Mouse (Mus musculus): Measurements from ENCODE around the gene Cd8a. TPM values are rescaled to one million over a fixed set of nuclear protein-coding genes. Genes with fewer than 3 reads are reported as not detected.

The Cd8a gene
- polyA plus RNA-seq, 1 experiment from 2014 or later = 0.10 TPM

DNA sequence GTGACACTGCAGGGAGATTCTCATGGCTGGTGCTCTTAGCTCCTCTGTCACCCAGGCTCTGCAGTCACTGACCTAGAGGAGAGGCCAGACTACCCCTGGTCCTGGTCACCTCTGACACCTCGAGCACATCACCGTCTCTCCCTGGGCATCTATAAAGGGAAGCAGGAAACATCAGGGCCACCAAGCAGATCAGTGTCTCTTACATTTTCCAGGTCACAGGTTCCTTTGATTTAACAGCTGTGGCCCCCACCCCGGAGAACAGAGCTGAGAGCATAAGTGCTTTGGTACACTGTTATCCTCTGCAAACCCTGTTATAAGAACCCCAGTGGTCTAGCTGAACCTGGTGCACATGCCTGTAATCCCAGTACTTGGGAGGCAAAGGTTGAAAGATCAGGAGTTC is 40.2 kb upstream of the Cd8a start:
- 74% methylated on average over 3 of the region's 3 CpGs for WGBS
- Histone ChIP-seq H3K4me2 (replicated peaks; ENCODE audit: low read depth, low read length) (no peak overlapping the region), H3K9me3 (ENCODE audit: low read length) (no peaks in the 10 kb centered on the region), H3K27ac (ENCODE audit: low read length) (no peak overlapping the region), H3K36me3 (ENCODE audit: insufficient read depth, low read length) (no peaks in the 10 kb centered on the region), H3K9ac (replicated peaks; ENCODE audit: low read depth) (no peak overlapping the region), H3K27me3 (replicated peaks; ENCODE audit: insufficient read depth, low read length) (no peaks in the 10 kb centered on the region), H3K4me1 (ENCODE audit: insufficient read depth, low read depth, low read length) (no peaks in the 10 kb centered on the region), H3K4me3 (ENCODE audit: low read depth, low read length) (no peak overlapping the region)
- TF ChIP-seq EP300 (IDR thresholded peaks at IDR 0.05) (no peak), CTCF (IDR thresholded peaks at IDR 0.05) (no peak)
- ATAC-seq = no peak
- no peak for DNase-seq (ENCODE audit: low spot score)

- Histone ChIP-seq H3K4me2 (replicated peaks; ENCODE audit: low read depth, low read length) (no peak overlapping the region), H3K36me3 (ENCODE audit: insufficient read depth, low read length) (no peaks in the 10 kb centered on the region), H3K4me3 (ENCODE audit: low read depth, low read length) (no peak overlapping the region), H3K4me1 (ENCODE audit: insufficient read depth, low read depth, low read length) (no peaks in the 10 kb centered on the region), H3K9me3 (ENCODE audit: low read length) (no peaks in the 10 kb centered on the region), H3K27ac (ENCODE audit: low read length) (no peak overlapping the region), H3K9ac (replicated peaks; ENCODE audit: low read depth) (no peak overlapping the region), H3K27me3 (replicated peaks; ENCODE audit: insufficient read depth, low read length) (no peaks in the 10 kb centered on the region)
- no peak for DNase-seq (ENCODE audit: low spot score)
- ATAC-seq = no peak
- 89% methylated on average over 11 of the region's 11 CpGs for WGBS
- no peak for TF ChIP-seq EP300 (IDR thresholded peaks at IDR 0.05)
- no peak for TF ChIP-seq CTCF (IDR thresholded peaks at IDR 0.05)
These were observed 39.5 kb upstream of the Cd8a start for GRCm38 (mm10) chr6:71333578-71334273.

- Histone ChIP-seq H3K9ac (replicated peaks; ENCODE audit: low read depth) (no peak overlapping the region), H3K27me3 (replicated peaks; ENCODE audit: insufficient read depth, low read length) (no peaks in the 10 kb centered on the region), H3K9me3 (ENCODE audit: low read length) (no peaks in the 10 kb centered on the region), H3K4me3 (ENCODE audit: low read depth, low read length) (no peak overlapping the region), H3K36me3 (ENCODE audit: insufficient read depth, low read length) (no peaks in the 10 kb centered on the region), H3K4me1 (ENCODE audit: insufficient read depth, low read depth, low read length) (no peaks in the 10 kb centered on the region), H3K27ac (ENCODE audit: low read length) (no peak overlapping the region), H3K4me2 (replicated peaks; ENCODE audit: low read depth, low read length) (no peak overlapping the region)
- no peak for ATAC-seq
- DNase-seq (ENCODE audit: low spot score) = no peak
- WGBS = 92% methylated on average over 8 of the region's 8 CpGs
- TF ChIP-seq CTCF (IDR thresholded peaks at IDR 0.05) (no peak), EP300 (IDR thresholded peaks at IDR 0.05) (no peak)
These were observed 35.6 kb upstream of the Cd8a start for GRCm38 (mm10) chr6:71337666-71338065.

DNA sequence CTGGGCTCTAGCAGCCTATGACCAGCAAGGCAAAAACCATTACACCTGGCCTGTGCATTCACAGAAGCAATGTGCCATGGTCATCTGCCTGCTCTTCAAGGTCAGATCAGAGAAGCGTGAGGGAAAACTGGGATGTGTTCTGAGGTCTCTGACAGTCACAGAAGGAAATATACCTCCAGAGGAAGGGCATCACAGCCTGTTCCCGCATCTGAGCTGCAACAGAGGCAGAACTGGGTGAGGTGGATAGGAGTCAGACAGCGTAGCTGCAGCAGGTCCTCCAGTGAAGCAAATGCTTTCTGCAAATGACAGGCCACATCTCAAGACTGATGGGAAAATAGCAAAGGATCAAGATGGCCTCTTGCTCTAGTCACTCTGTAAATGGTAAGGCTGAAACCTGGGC is 34.3 kb upstream of the Cd8a start:
- Histone ChIP-seq H3K4me1 (ENCODE audit: insufficient read depth, low read depth, low read length) (no peaks in the 10 kb centered on the region), H3K9me3 (ENCODE audit: low read length) (no peaks in the 10 kb centered on the region), H3K36me3 (ENCODE audit: insufficient read depth, low read length) (no peaks in the 10 kb centered on the region), H3K4me3 (ENCODE audit: low read depth, low read length) (no peak overlapping the region), H3K27me3 (replicated peaks; ENCODE audit: insufficient read depth, low read length) (no peaks in the 10 kb centered on the region), H3K27ac (ENCODE audit: low read length) (no peak overlapping the region), H3K9ac (replicated peaks; ENCODE audit: low read depth) (no peak overlapping the region), H3K4me2 (replicated peaks; ENCODE audit: low read depth, low read length) (no peak overlapping the region)
- no peak for TF ChIP-seq EP300 (IDR thresholded peaks at IDR 0.05)
- TF ChIP-seq CTCF (IDR thresholded peaks at IDR 0.05) = no peak
- no peak for ATAC-seq
- DNase-seq (ENCODE audit: low spot score) = no peak
- WGBS = 68% methylated on average over 3 of the region's 3 CpGs

DNA sequence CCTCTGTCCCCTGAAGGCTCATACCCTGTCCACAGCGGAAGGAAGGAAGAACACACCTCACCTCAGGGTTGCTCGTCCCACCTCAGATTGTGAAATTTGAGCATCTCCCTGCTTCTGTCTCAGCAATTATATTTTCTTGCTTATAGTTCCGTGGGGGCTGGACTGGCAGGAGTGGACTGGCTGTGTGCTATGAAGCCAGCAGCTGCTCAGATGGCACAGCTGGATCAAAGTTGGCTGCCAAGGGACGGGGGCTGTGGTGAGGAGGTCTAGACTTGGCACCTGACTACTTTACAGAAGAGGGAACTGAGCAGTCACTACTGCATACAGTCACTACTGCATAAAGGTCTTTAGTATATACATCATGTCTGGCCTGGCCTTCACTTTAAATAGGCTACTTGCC is 33.9 kb upstream of the Cd8a start:
- DNase-seq (ENCODE audit: low spot score) (no peak), ATAC-seq (no peak)
- 77% methylated on average over 4 of the region's 4 CpGs for WGBS
- TF ChIP-seq CTCF (IDR thresholded peaks at IDR 0.05) = no peak
- no peak for TF ChIP-seq EP300 (IDR thresholded peaks at IDR 0.05)
- Histone ChIP-seq H3K4me1 (ENCODE audit: insufficient read depth, low read depth, low read length) (no peaks in the 10 kb centered on the region), H3K9ac (replicated peaks; ENCODE audit: low read depth) (no peak overlapping the region), H3K27me3 (replicated peaks; ENCODE audit: insufficient read depth, low read length) (no peaks in the 10 kb centered on the region), H3K36me3 (ENCODE audit: insufficient read depth, low read length) (no peaks in the 10 kb centered on the region), H3K27ac (ENCODE audit: low read length) (no peak overlapping the region), H3K4me2 (replicated peaks; ENCODE audit: low read depth, low read length) (no peak overlapping the region), H3K9me3 (ENCODE audit: low read length) (no peaks in the 10 kb centered on the region), H3K4me3 (ENCODE audit: low read depth, low read length) (no peak overlapping the region)

- H3K4me1 ChIP-seq (ENCODE audit: insufficient read depth, low read depth, low read length) = no peaks in the 10 kb centered on the region
- 86% methylated on average over 9 of the region's 9 CpGs for WGBS
- TF ChIP-seq EP300 (IDR thresholded peaks at IDR 0.05) = no peak
- TF ChIP-seq CTCF (IDR thresholded peaks at IDR 0.05) = no peak
- H3K4me3 ChIP-seq (ENCODE audit: low read depth, low read length) = no peak overlapping the region
- H3K27me3 ChIP-seq (replicated peaks; ENCODE audit: insufficient read depth, low read length) = no peaks in the 10 kb centered on the region
- no peaks in the 10 kb centered on the region for H3K36me3 ChIP-seq (ENCODE audit: insufficient read depth, low read length)
- H3K4me2 ChIP-seq (replicated peaks; ENCODE audit: low read depth, low read length) = no peak overlapping the region
- H3K27ac ChIP-seq (ENCODE audit: low read length) = no peak overlapping the region
- no peak overlapping the region for H3K9ac ChIP-seq (replicated peaks; ENCODE audit: low read depth)
- DNase-seq (ENCODE audit: low spot score) (no peak), ATAC-seq (no peak)
- H3K9me3 ChIP-seq (ENCODE audit: low read length) = no peaks in the 10 kb centered on the region
These were observed 32.0 kb upstream of the Cd8a start for GRCm38 (mm10) chr6:71341179-71341578.

DNA sequence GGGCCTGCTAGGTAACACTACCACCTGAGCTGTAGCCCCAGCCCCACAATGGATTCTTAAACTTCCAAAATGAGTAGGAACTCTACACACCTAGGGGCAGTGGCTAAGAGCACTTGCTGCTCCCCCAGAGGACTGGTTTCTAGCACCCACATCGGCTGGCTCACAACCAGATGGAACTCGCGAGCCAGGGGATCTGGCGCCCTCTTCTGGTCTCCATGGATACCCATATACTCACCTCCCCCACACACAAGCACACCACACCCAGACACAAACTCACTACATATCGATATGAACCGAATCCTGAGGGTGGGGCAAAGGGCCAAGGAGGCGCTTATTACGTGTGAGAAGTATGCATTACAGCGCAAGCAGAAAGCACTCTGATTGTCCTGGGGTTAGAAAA is 25.2 kb upstream of the Cd8a start:
- ATAC-seq (no peak), DNase-seq (ENCODE audit: low spot score) (no peak)
- H3K27me3 ChIP-seq (replicated peaks; ENCODE audit: insufficient read depth, low read length) = no peaks in the 10 kb centered on the region
- no peaks in the 10 kb centered on the region for H3K4me1 ChIP-seq (ENCODE audit: insufficient read depth, low read depth, low read length)
- H3K27ac ChIP-seq (ENCODE audit: low read length) = no peak overlapping the region
- H3K36me3 ChIP-seq (ENCODE audit: insufficient read depth, low read length) = no peaks in the 10 kb centered on the region
- TF ChIP-seq CTCF (IDR thresholded peaks at IDR 0.05) = no peak
- H3K9me3 ChIP-seq (ENCODE audit: low read length) = no peaks in the 10 kb centered on the region
- no peak overlapping the region for H3K4me3 ChIP-seq (ENCODE audit: low read depth, low read length)
- H3K9ac ChIP-seq (replicated peaks; ENCODE audit: low read depth) = no peak overlapping the region
- 86% methylated on average over 9 of the region's 9 CpGs for WGBS
- no peak overlapping the region for H3K4me2 ChIP-seq (replicated peaks; ENCODE audit: low read depth, low read length)

Measured in lung, postnatal 0 days (tissue).